Mouse (Mus musculus) c-Kit-positive CD71-positive TER-119-negative erythroid progenitor cells, embryonic 14.5 days (primary cell): ENCODE data around the gene Skint1.
"Not testable (repeated sequence)": the region's sequence is repeated elsewhere in the genome, so short reads cannot be mapped to it uniquely, and the experiment has no call there.

ENCODE experiments used
- DNase-seq: peaks from one replicate; pipeline ENCODE4 v3.0.0-alpha.2; 2013; ENCODE audit warnings: low read depth

Gene Skint1

DNA sequence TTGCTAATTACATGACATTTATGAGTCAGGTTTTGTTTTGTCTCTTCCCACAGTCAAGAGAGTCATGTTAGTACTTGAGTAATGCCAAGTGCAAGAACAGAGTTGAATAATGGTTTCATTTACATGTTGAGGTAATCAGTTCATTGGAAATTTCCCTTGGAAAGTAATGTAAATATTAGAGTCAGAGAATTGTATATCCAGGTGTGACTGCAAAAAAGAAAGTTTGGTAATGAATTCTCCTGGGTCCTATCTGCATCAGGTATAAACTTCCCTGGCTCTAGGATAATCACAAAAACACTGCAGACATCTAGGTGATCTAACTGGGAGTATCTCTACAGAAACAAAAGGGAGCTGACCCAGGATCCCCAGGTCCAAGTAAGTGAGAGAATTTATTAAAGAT, at the start of gene Skint1:
Gene Skint1 (plus strand): TSS at position 301 of the 400 bp plus-strand sequence.
- DNase-seq: no peak

- DNase-seq: no peak
Observed at GRCm38 (mm10) chr4:111961309-111961708, 44.8 kb upstream of the Skint1 start.

- not testable (repeated sequence) for DNase-seq
Observed at GRCm38 (mm10) chr4:111963241-111963640, 42.8 kb upstream of the Skint1 start.

- no peak for DNase-seq
Observed at GRCm38 (mm10) chr4:111963669-111964068, 42.4 kb upstream of the Skint1 start.

DNA sequence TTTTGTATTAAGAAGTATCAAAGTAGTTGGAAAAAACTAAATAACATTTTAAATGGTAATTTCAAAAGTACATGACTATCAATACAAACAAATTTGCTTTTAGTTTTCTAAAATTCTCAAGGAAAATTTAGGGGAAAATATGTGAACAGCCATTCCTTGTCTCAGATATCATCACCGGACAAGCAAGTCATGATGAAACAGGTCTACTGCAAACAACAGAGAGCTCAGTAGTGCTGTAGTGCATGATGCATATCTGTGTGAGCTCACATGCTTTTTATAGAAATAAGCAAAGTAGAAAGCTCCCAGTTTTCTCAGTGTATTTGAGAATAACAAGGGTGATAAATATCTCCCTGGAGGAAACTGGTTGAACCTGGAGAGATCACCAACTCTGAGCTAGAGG, 33.4 kb upstream of the Skint1 start, which contains the start of gene Skint7:
Gene Skint7 (plus strand): TSS at position 301 of the 400 bp plus-strand sequence.
- DNase-seq: no peak

DNA sequence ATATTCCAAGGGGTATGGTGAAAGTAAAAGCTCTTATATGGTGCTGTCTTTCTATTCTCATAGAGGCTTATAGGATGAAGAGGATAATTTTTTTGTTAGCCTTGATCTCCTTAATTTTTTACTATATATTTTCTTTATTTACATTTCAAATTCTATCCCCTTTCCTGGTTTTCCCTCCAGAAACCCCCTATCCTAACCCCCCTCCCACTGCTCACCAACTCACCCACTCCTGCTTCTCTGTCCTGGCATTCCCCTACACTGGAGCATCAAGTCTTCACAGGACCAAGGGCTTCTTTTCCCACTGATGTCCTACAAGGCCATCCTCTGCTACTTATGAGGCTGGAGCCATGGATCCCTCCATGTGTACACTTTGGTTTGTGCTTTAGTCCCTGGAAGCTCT, 65.6 kb downstream of the Skint1 start, which contains the start of gene Skint4:
Gene Skint4 (plus strand): TSS at position 301 of the 400 bp plus-strand sequence.
- no peak for DNase-seq
